ENCODE assay signal across 8 mouse cellular contexts in the genomic region with DNA sequence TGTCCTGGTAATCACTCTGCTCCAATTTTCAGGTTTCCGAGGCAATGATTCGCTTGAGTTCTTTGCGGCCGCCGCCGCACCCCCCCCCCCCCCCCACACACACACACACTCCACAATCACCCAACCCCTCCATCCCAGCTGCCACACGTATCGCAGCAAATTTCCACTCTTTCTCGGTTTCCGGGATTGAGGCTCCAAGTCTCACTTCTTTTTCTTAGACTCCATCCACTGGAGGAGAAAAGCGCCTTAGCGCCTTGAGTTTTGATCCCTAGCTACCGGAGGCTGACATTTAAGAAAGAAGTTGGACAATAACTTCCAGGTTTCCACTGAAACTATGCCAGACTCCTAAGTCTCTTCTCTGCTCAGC. TPM values are rescaled to one million over a fixed set of nuclear protein-coding genes. Genes with fewer than 3 reads are reported as not detected.
DNase-seq lines count a peak whose midpoint lies in the region; ATAC-seq and TF ChIP-seq lines count a peak whose summit lies in the region.

No protein-coding gene starts in this region.

- H3K4me2 ChIP-seq in heart, embryonic 12.5 days = peak overlapping the region; percentile 77
- peak overlapping the region; percentile 83 for H3K4me2 ChIP-seq in CH12.LX (ENCODE audit: insufficient read depth, low read depth, poor library complexity, severe bottlenecking)
- H3K4me2 ChIP-seq in embryonic facial prominence, embryonic 14.5 days (ENCODE audit: low read depth, low read length) = peak overlapping the region; percentile 64
- H3K4me2 ChIP-seq in limb, embryonic 14.5 days (replicated peaks; ENCODE audit: low read depth, low read length, severe bottlenecking) = peak overlapping the region; percentile 62

- WGBS in heart, embryonic 12.5 days = under 1% methylated on average over 13 of the region's 13 CpGs
- 0% methylated on average over 11 of the region's 13 CpGs for WGBS in embryonic facial prominence, embryonic 14.5 days
- 0% methylated on average over 10 of the region's 13 CpGs for WGBS in limb, embryonic 14.5 days

- H3K9ac ChIP-seq in heart, embryonic 12.5 days = peak overlapping the region; percentile 85
- H3K9ac ChIP-seq in CH12.LX (ENCODE audit: insufficient read depth, low read depth) = peak overlapping the region; percentile 77
- H3K9ac ChIP-seq in embryonic facial prominence, embryonic 14.5 days (ENCODE audit: low read depth, low read length) = peak overlapping the region; percentile 92
- H3K9ac ChIP-seq in limb, embryonic 14.5 days (ENCODE audit: low read depth, low read length, severe bottlenecking) = peak overlapping the region; percentile 95

- H3K9me3 ChIP-seq in heart, embryonic 12.5 days (replicated peaks) = no peaks in the 10 kb centered on the region; the same call in 1 of the 2 replicates
- peaks cover 3% of the 10 kb centered on the region for H3K9me3 ChIP-seq in CH12.LX (replicated peaks; ENCODE audit: low read length)
- no peaks in the 10 kb centered on the region for H3K9me3 ChIP-seq in embryonic facial prominence, embryonic 14.5 days (ENCODE audit: control insufficient read depth, low read length)
- H3K9me3 ChIP-seq in limb, embryonic 14.5 days (ENCODE audit: control insufficient read depth, low read length) = no peaks in the 10 kb centered on the region

- H3K36me3 ChIP-seq in heart, embryonic 12.5 days = no peaks in the 10 kb centered on the region
- H3K36me3 ChIP-seq in CH12.LX (replicated peaks in 1 of 2; ENCODE audit: control insufficient read depth in 1 of 2, insufficient read depth in 1 of 2, low read length in 1 of 2) = peaks cover 0 to 2% of the 10 kb centered on the region in 2 experiments
- no peaks in the 10 kb centered on the region for H3K36me3 ChIP-seq in embryonic facial prominence, embryonic 14.5 days (ENCODE audit: control insufficient read depth, insufficient read depth, low read length)
- H3K36me3 ChIP-seq in limb, embryonic 14.5 days (ENCODE audit: control insufficient read depth, insufficient read depth, low read length) = no peaks in the 10 kb centered on the region
- H3K36me3 ChIP-seq in splenic B cell, adult 2 months (ENCODE audit: control insufficient read depth, insufficient read depth, low read length, poor library complexity, severe bottlenecking) = no peaks in the 10 kb centered on the region

- H3K4me3 ChIP-seq in heart, embryonic 12.5 days = peak overlapping the region; percentile 70
- peak overlapping the region; percentile 73 to 88 (median 80) for H3K4me3 ChIP-seq in CH12.LX (replicated peaks in 1 of 3; ENCODE audit: low read depth in 2 of 3, low read length in 2 of 3, poor library complexity in 1 of 3)
- peak overlapping the region; percentile 93 for H3K4me3 ChIP-seq in embryonic facial prominence, embryonic 14.5 days (ENCODE audit: low read depth, low read length)
- peak overlapping the region; percentile 86 for H3K4me3 ChIP-seq in limb, embryonic 14.5 days (replicated peaks; ENCODE audit: low read length)

- DNase-seq in heart, postnatal 36 days = no peak
- DNase-seq in CH12.LX (ENCODE audit: extremely low read depth) = no peak
- peak; percentile 61 for DNase-seq in embryonic facial prominence, embryonic 14.5 days (ENCODE audit: low spot score)
- peak; percentile 41 for DNase-seq in limb, embryonic 14.5 days (ENCODE audit: low spot score)
- DNase-seq in splenic B cell, adult 2 months (ENCODE audit: low read depth, low spot score) = peak; percentile 8
- DNase-seq in cerebellum, adult 11 months = no peak
- DNase-seq in right cerebral cortex, postnatal 14 days = no peak

- H3K4me1 ChIP-seq in heart, embryonic 12.5 days (replicated peaks) = peaks cover 24% of the 10 kb centered on the region
- H3K4me1 ChIP-seq in CH12.LX (ENCODE audit: control insufficient read depth in 1 of 2, insufficient read depth in 2 of 2) = peaks cover 0 to 2% of the 10 kb centered on the region in 2 experiments; a peak in 1 of 4 replicates
- peaks cover 10% of the 10 kb centered on the region for H3K4me1 ChIP-seq in embryonic facial prominence, embryonic 14.5 days (ENCODE audit: control insufficient read depth, insufficient read depth, low read length)
- peaks cover 15% of the 10 kb centered on the region for H3K4me1 ChIP-seq in limb, embryonic 14.5 days (ENCODE audit: control insufficient read depth, insufficient read depth, low read length)

- intact Hi-C loops in heart, postnatal 36 days (cut with DNase I) = loop anchor here (2.0 to 5.0 kb wide), 2 partner anchors 91 to 149 kb away; partner anchors contain the start of gene Taf12

- dilution Hi-C loops in CH12.LX (cut with MboI; ENCODE audit: extremely low pct_ligation_motif_present, extremely low pct_unique_long_range_greater_than_20kb, low sequenced_read_pairs) = no loop called here

- TF ChIP-seq RAD21 in CH12.LX (IDR thresholded peaks at IDR 0.05; ENCODE audit: low read depth, low read length) = no peak

- peak overlapping the region; percentile 98 for H3K27ac ChIP-seq in heart, embryonic 12.5 days (ENCODE audit: poor library complexity, severe bottlenecking)
- no peak overlapping the region for H3K27ac ChIP-seq in CH12.LX (ENCODE audit: insufficient read depth, low read depth)
- peak overlapping the region; percentile 98 for H3K27ac ChIP-seq in embryonic facial prominence, embryonic 14.5 days (replicated peaks; ENCODE audit: low read depth, low read length)
- peak overlapping the region; percentile 97 for H3K27ac ChIP-seq in limb, embryonic 14.5 days (replicated peaks; ENCODE audit: low read depth, low read length)

- no peak for TF ChIP-seq POLR2A in CH12.LX (IDR thresholded peaks at IDR 0.05; ENCODE audit: low read depth, low read length)
- no peak for TF ChIP-seq POLR2A in limb, embryonic 14.5 days (IDR thresholded peaks at IDR 0.05; ENCODE audit: borderline replicate concordance, extremely low read depth, insufficient read depth, insufficient read length)

- TF ChIP-seq EP300 in CH12.LX (IDR thresholded peaks at IDR 0.05; ENCODE audit: low read length) = no peak

- peaks cover 2% of the 10 kb centered on the region; the same call in 1 of the 2 replicates for H3K79me2 ChIP-seq in CH12.LX (replicated peaks; ENCODE audit: control insufficient read depth, extremely low read depth, insufficient read depth, poor library complexity, severe bottlenecking)

- TF ChIP-seq CTCF in CH12.LX (conservative IDR thresholded peaks at IDR 0.05 in 1 of 2, IDR thresholded peaks at IDR 0.05 in 1 of 2; ENCODE audit: low read depth in 2 of 2, low read length in 2 of 2) = no peak

- H3K27me3 ChIP-seq in heart, embryonic 12.5 days (replicated peaks) = no peaks in the 10 kb centered on the region
- no peaks in the 10 kb centered on the region for H3K27me3 ChIP-seq in CH12.LX (replicated peaks)
- H3K27me3 ChIP-seq in embryonic facial prominence, embryonic 14.5 days (replicated peaks; ENCODE audit: control insufficient read depth, insufficient read depth, low read length) = no peaks in the 10 kb centered on the region
- no peaks in the 10 kb centered on the region for H3K27me3 ChIP-seq in limb, embryonic 14.5 days (ENCODE audit: control insufficient read depth, insufficient read depth, low read length)
- no peaks in the 10 kb centered on the region for H3K27me3 ChIP-seq in splenic B cell, adult 2 months (ENCODE audit: control insufficient read depth, insufficient read depth, low read length, poor library complexity, severe bottlenecking)

- no peak for ATAC-seq in heart, embryonic 12.5 days (ENCODE audit: insufficient number of reproducible peaks, low FRiP score)
- no peak for ATAC-seq in embryonic facial prominence, embryonic 14.5 days (ENCODE audit: low read depth)
- no peak for ATAC-seq in limb, embryonic 14.5 days (ENCODE audit: low FRiP score, low read depth)

- in situ Hi-C loops in CH12.LX (cut with MboI; ENCODE audit: low pct_ligation_motif_present, low pct_unique_long_range_greater_than_20kb, low sequenced_read_pairs) = loop anchor here (25.0 kb wide), 2 partner anchors 134 to 234 kb away; no protein-coding TSS in a partner anchor

TF ChIP-seq in CH12.LX, 34 proteins besides CTCF, POLR2A, EP300 and RAD21:
- no peak for TF ChIP-seq NRF1 (IDR thresholded peaks at IDR 0.05; ENCODE audit: low read depth, low read length)
- no peak for TF ChIP-seq POLR2AphosphoS2 (IDR thresholded peaks at IDR 0.05; ENCODE audit: low read depth, low read length)
- no peak for TF ChIP-seq NELFE (IDR thresholded peaks at IDR 0.05; ENCODE audit: low read depth, low read length)
- TF ChIP-seq CHD1 (IDR thresholded peaks at IDR 0.05; ENCODE audit: low read depth, low read length) = no peak
- TF ChIP-seq GABPA (IDR thresholded peaks at IDR 0.05; ENCODE audit: insufficient replicate concordance, low read depth, low read length) = no peak
- TF ChIP-seq TBP (conservative IDR thresholded peaks at IDR 0.05; ENCODE audit: low read depth, low read length) = no peak
- no peak for TF ChIP-seq MAFK (IDR thresholded peaks at IDR 0.05; ENCODE audit: insufficient replicate concordance, low read length)

RNA-seq across cellular contexts. Expression of gene Phactr4, which starts 0.8 kb away (rescaled TPM):
- 19.5 and 22.9 TPM in 2 replicates for polyA plus RNA-seq in heart, embryonic 12.5 days (2016; fragmentation: Nextera tagmentation; extraction: Ambion mirVana)
- 10 to 100 TPM; 23.4 to 27.1 TPM for total RNA-seq in heart, postnatal 36 days (2021)
- total RNA-seq in CH12.LX (2012; rRNA removed) (1.0 and 1.4 TPM in 2 replicates), CH12.LX (2014; rRNA removed) (0.72 and 0.95 TPM in 2 replicates)
- 9.6 and 9.9 TPM in 2 replicates for polyA plus RNA-seq in CH12.LX (2012; ENCODE audit: insufficient read length, low read depth)
- 18.2 and 18.6 TPM in 2 replicates for polyA plus RNA-seq in embryonic facial prominence, embryonic 14.5 days (2014; fragmentation: Nextera tagmentation; extraction: Ambion mirVana)
- 26.9 and 28.5 TPM in 2 replicates for polyA plus RNA-seq in limb, embryonic 14.5 days (2012; rRNA removed)
- 23.6 and 25.9 TPM in 2 replicates for polyA plus RNA-seq in limb, embryonic 14.5 days (2014; fragmentation: Nextera tagmentation; extraction: Ambion mirVana)

RNA-seq across cellular contexts. Expression of gene Med18, which starts 42.2 kb away (rescaled TPM):
- 16.4 and 18.2 TPM in 2 replicates for polyA plus RNA-seq in heart, embryonic 12.5 days (2016; fragmentation: Nextera tagmentation; extraction: Ambion mirVana)
- 1 to 10 TPM; 3.4 to 4.3 TPM for total RNA-seq in heart, postnatal 36 days (2021)
- total RNA-seq in CH12.LX (2012; rRNA removed) (17.6 and 20.9 TPM in 2 replicates), CH12.LX (2014; rRNA removed) (13.9 and 15.5 TPM in 2 replicates)
- polyA plus RNA-seq in CH12.LX (2012; ENCODE audit: insufficient read length, low read depth) = 12.7 TPM in 2 replicates
- polyA plus RNA-seq in embryonic facial prominence, embryonic 14.5 days (2014; fragmentation: Nextera tagmentation; extraction: Ambion mirVana) = 6.6 and 8.5 TPM in 2 replicates
- 9.1 and 9.7 TPM in 2 replicates for polyA plus RNA-seq in limb, embryonic 14.5 days (2012; rRNA removed)
- 8.7 and 9.0 TPM in 2 replicates for polyA plus RNA-seq in limb, embryonic 14.5 days (2014; fragmentation: Nextera tagmentation; extraction: Ambion mirVana)

Comparison
In these comparisons a context has a peak if more than half of its experiments do, and no peak if none do; other contexts are left out.
1. DNase-seq: peak in embryonic facial prominence, embryonic 14.5 days (single experiment), limb, embryonic 14.5 days (single experiment) and splenic B cell, adult 2 months (single experiment); none in heart, postnatal 36 days (0 of 2), CH12.LX (single experiment), cerebellum, adult 11 months (single experiment) and right cerebral cortex, postnatal 14 days (single experiment).
2. Peak in every context shown above with its lines, with median percentiles within 50 percentile points of each other: H3K4me2 ChIP-seq, H3K4me3 ChIP-seq and H3K9ac ChIP-seq.